Mouse (Mus musculus): ENCODE measurements at regions not wholly inside any gene's neighbourhood (a gene's known extent, or its start where the extent isn't known, plus 50 kb on each side); places are given as distances from the start of the nearest gene placed in this dataset.

GRCm38 (mm10) chr12:77654282-77654681, 416.4 kb downstream of the Fut8 start:
- no peak for TF ChIP-seq CTCF (IDR thresholded peaks at IDR 0.05; ENCODE audit: borderline replicate concordance, insufficient read depth, low read length)
- no peak for TF ChIP-seq POLR2A (IDR thresholded peaks at IDR 0.05; ENCODE audit: low read depth, low read length)
